Mouse (Mus musculus) gastrocnemius, postnatal 25 days (tissue): ENCODE data around the gene Cyp2d22. TPM values are rescaled to one million over a fixed set of nuclear protein-coding genes. Genes with fewer than 3 reads are reported as not detected.
A peak's percentile ranks its signal among the peaks of the same experiment; 100 is the strongest.
"Not testable (repeated sequence)": the region's sequence is repeated elsewhere in the genome, so short reads cannot be mapped to it uniquely, and the experiment has no call there.

ENCODE experiments used
- DNase-seq: peaks from one replicate; pipeline ENCODE4 v3.0.0; 2022
- long read RNA-seq, 2 experiments: library from polyadenylated mRNA; stranded (forward); transcript quantifications; one replicate each; pipeline ENCODE4 v2.0.0; 2021
- total RNA-seq, 2 experiments: library from RNA; stranded (reverse); gene quantifications; 1 replicate in 1 of 2; 2 replicates in 1 of 2; pipeline ENCODE4 v1.2.3; 2021

The Cyp2d22 gene
- total RNA-seq = 10 to 100 TPM; 11.7 to 13.3 TPM
- long read RNA-seq, experiment 1, partial matches to known transcripts = 6 of 11 reads
- long read RNA-seq, experiment 1, other reads (novel, unspliced or antisense) = 4 of 11 reads
- long read RNA-seq, experiment 2, partial matches to known transcripts = 1 of 11 reads
- long read RNA-seq, experiment 2, other reads (novel, unspliced or antisense) = 10 of 11 reads

- peak; percentile 69 for DNase-seq
These were observed at the start of gene Cyp2d22 for GRCm38 (mm10) chr15:82379871-82380713. TSS of gene Cyp2d22 (minus strand) at chr15:82380260.

DNA sequence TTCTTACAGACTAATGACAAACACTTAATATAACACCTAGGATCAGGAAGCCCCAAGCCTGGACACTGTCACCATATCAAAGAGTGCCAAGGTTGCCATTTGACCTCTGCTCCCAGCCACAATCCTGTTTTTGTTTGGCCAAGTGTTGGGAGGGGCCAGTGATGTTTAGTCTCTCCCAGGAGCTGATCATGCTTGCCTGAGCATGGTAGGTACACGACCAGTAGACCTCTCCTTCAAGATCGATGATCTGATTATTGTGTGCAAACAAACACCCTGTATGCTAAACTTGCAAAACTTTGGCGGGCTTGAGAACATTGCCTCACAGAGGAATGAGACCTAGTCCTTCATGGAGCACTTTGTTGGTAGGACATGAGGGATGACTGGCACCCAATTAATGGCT, 43.4 kb upstream of the Cyp2d22 start:
- no peak for DNase-seq

GRCm38 (mm10) chr15:82422935-82423334, 42.9 kb upstream of the Cyp2d22 start:
- no peak for DNase-seq

- DNase-seq = no peak
These were observed 38.6 kb upstream of the Cyp2d22 start for GRCm38 (mm10) chr15:82418616-82419015.

GRCm38 (mm10) chr15:82416797-82417789, 37.0 kb upstream of the Cyp2d22 start:
- peak; percentile 82 for DNase-seq

DNA sequence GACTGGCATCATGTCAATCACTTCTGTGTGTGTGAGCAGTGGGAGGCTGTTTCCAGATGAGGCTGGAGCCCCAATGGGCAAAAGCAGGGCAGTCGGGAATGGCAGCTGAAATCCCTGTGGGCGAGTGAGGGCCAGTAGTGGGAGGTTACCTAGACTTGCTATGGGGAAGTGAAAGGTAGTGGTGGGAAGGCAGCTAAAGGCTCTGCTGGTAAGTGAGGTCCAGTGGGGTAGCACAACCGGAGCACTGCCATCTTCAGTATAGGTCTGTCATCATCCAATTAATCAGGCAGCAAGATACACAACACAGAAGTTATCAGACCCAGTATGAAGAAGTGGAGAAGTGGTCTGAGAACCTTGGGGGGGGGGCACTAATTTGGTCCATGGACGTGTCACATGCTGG, 27.5 kb upstream of the Cyp2d22 start:
- no peak for DNase-seq

- DNase-seq = no peak
These were observed 26.9 kb upstream of the Cyp2d22 start, which contains the start of gene Cyp2d10 for GRCm38 (mm10) chr15:82406981-82407380. TSS of gene Cyp2d10 (minus strand) at chr15:82407195.

DNA sequence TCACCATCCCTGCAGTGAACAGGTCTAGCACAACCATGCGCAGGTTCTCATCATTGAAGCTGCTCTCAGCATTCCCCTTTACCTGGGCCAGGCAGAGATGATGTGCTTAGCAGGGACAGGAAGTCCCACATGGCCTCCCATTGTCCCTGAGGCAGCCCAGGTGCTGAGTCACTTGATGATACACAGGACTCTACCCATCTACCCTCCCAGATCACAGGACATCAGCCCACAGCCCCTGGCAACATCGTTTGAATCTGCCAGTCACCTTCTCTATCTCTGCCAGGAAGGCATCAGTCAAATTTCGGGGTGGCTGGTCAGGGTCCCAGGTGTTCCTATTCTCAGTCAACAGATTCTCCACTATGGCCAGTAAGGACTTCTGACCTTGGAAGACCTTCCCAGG, 24.1 kb upstream of the Cyp2d22 start:
- DNase-seq = no peak

- no peak for DNase-seq
These were observed 23.5 kb upstream of the Cyp2d22 start for GRCm38 (mm10) chr15:82403606-82404005.

DNA sequence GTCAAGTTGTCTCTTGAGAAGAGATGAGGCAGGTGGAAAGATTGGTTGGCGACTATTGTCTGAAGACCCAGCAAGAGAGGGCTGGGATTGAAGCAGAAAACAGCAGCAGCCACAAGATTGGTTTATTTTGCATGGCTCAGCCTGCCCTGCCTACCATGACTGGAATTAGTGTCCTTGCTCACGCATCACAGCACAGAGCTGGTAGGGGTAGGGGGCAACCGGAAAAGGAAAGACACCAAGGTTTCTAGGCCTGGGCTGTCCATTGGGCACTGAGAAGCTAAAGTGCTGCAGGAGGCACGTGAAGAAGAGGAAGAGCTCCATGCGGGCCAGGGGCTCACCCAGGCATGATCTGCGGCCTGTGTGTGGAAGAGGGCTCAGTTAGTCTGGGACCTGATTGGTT, 22.7 kb upstream of the Cyp2d22 start:
- DNase-seq = no peak

DNA sequence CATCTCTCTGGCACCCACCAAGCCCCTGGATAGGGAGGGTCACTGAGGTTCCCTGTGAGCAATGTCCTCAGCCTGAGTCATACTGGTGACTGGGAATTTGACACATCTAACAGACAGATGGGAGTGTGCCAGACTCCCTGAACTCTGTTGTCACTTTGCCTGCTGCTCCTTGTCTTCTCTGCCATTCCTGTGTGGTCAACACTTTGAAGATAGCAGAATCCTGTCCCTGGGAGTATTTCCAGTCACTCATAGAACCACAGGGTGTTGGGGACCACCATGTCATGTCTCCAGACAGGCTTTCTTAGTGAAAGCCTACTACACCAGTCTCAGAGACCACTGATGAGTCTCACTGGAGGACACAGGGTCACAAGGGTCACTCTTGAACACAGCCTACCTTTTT, 22.0 kb upstream of the Cyp2d22 start:
- no peak for DNase-seq

- no peak for DNase-seq
These were observed 21.5 kb upstream of the Cyp2d22 start for GRCm38 (mm10) chr15:82401516-82401915.

- not testable (repeated sequence) for DNase-seq
These were observed 15.9 kb upstream of the Cyp2d22 start for GRCm38 (mm10) chr15:82395955-82396354.

- not testable (repeated sequence) for DNase-seq
These were observed 13.9 kb upstream of the Cyp2d22 start, which contains the start of gene Cyp2d11 for GRCm38 (mm10) chr15:82393922-82394321. TSS of gene Cyp2d11 (minus strand) at chr15:82394022.

GRCm38 (mm10) chr15:82389916-82390315, 9.9 kb upstream of the Cyp2d22 start:
- DNase-seq = not testable (repeated sequence)

DNA sequence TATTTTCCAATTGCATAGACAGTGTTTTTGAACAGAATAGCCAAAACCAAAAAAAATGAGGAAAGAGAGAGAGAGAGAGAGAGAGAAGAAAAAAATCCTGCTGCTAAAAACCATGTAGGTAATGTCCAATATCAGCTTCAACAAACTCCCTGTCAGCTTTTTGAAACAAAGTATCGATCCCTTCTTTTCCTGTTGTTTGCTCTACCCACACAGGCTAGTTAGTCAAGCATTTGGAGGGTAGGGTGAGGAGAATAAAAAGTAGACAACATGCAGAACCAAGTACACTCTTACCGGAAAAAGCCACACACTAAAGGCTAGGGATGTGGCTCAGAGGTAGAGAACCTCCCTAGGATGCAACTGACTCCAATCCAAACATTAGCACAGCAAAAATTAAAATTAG, 5.7 kb upstream of the Cyp2d22 start:
- DNase-seq = no peak

- no peak for DNase-seq
These were observed 2.4 kb upstream of the Cyp2d22 start for GRCm38 (mm10) chr15:82382441-82382840.

DNA sequence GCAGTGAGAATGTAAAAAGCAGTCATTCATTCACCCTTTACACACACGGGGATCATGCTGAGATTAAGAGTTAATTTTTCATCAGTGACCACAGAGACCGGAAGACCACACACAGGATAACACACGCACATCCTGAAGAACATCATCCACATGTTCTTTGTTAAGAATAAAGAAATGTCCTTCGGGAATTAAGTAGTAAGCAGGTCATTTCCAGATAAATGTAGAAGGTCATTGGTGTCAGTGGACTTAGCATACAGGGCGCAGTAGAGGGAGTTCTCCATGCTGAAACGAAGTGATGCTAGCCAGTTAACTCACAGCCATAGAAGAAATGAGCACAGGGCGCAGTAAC, 628 bp upstream of the Cyp2d22 start:
- no peak for DNase-seq

DNA sequence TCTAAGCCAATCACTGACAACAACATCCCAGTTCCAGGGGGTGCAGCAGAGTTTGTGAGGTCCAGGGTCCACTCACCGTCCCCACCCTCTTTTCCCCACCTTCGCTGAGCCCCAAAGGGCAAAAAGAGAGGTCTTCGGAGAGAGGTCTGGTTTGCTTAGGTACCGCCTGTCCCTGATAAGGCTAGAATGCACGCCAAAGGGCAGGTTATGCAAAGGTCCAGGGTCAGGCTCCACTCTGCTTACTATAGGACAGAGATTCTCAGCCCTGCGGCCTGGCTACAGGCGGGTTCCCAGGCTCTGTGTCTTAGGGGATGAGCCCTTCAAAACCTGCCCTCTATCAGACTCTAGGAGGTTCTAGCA, 569 bp downstream of the Cyp2d22 start:
- no peak for DNase-seq

DNA sequence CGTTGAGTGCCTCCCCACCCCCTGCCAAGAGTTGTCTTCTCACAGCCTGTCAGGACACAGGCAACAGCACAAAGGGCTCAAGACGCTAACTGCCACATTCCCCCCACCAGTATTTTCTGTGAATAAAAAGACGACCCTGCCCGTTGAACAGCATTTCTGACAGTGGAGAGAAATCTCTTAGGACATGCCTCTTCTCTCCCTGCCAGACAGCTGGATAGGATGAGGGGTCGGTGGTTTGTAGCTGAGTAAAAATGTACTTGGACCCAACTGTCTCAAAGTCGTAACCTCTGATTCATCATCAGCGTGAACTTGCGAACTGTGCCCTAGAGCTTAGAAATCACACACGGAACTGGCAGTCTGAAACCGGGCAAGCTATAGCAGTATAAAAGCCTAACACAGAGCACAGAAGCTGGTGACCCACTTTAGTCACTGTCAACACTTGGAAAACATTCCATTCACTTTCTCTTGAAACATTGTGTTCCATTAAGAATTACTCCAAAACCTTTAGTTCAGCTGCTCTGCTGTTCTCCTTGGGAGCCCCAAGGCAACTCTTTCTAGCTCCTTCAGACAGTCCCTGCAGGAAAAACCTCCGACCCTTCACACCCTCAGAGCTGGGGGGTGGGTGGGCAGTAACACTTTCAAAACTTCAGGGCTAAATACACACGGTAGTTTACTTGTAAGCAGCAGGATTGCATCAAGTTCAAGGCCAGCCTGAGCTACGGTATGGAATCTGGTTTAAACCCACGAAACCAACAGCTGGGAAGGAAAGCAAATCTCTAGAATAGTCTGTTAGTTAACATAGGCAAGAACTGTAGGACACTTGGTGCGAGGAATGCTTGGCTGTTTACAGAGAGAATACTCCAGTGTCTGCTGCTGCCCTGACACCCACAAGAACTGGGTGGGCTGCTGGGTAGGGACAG, 1.5 kb downstream of the Cyp2d22 start:
- DNase-seq = peak; percentile 32

- DNase-seq = no peak
These were observed 2.4 kb downstream of the Cyp2d22 start for GRCm38 (mm10) chr15:82377701-82378100.
